Mouse (Mus musculus) liver, adult 2 months (tissue): ENCODE data around the gene Dpy30.

Experiments used
- CTCF ChIP-seq: fragments of 200-500 bp; IDR thresholded peaks from 2 replicates; pipeline ENCODE4 v1.5.1; 2011; ENCODE audit warnings: low read depth, low read length, control low read depth
- POLR2A ChIP-seq: fragments of 200-500 bp; IDR thresholded peaks from 2 replicates; pipeline ENCODE4 v1.6.1; 2011; ENCODE audit warnings: low read length, control low read depth; ENCODE audit not compliant: insufficient read depth; ENCODE audit errors: extremely low read depth

DNA sequence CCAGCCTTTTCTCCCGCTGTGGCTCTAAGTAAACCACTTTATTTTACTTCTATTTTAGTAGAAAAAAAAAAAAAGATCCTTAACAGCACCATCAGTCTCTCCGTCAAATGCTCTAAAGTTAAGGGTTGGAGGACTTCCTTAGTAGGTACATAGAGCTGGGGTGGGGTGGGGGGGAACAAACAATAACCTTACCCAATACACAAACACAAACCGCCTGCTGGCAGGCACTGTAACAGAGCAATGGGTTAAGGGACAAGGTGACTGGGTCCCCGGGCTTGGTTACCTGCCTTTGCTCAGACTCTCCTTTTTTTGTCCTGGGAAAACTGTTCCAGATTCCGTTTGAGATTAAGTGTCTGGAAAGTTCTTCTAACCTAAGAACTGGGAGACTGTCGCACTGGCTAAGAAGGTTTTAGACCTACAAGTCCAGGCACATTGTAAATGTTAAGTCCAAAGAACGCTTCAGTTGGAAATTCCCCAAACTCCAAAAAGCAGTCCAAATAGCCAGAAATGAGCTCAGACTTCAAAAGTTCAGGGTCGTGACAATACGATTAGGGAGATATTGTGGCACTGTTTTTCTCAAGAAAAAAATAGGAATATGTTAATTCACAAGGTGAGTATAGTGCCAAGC, 7.4 kb upstream of the Dpy30 start:
- TF ChIP-seq CTCF, result no peak
- no peak for TF ChIP-seq POLR2A
